Mouse (Mus musculus): ENCODE measurements around the gene Erbb2. TPM values are rescaled to one million over a fixed set of nuclear protein-coding genes. Genes with fewer than 3 reads are reported as not detected.
A peak's percentile ranks its signal among the peaks of the same experiment; 100 is the strongest.

The Erbb2 gene
- polyA plus RNA-seq, 1 experiment: 12.4 TPM

GRCm38 (mm10) chr11:98369337-98369736 is 42.9 kb upstream of the Erbb2 start:
- Histone ChIP-seq H3K9ac (ENCODE audit: low read depth, poor library complexity, severe bottlenecking) (no peak overlapping the region), H3K9me3 (replicated peaks; ENCODE audit: control insufficient read depth, insufficient read depth, low read length, poor library complexity, severe bottlenecking) (no peaks in the 10 kb centered on the region), H3K4me3 (ENCODE audit: low read depth, low read length) (no peak overlapping the region), H3K27ac (ENCODE audit: insufficient read depth, low read length) (no peak overlapping the region), H3K36me3 (ENCODE audit: control insufficient read depth, insufficient read depth, low read length, poor library complexity, severe bottlenecking) (no peaks in the 10 kb centered on the region), H3K4me1 (ENCODE audit: control insufficient read depth, insufficient read depth, low read length) (peaks cover 4% of the 10 kb centered on the region), H3K27me3 (ENCODE audit: control insufficient read depth, insufficient read depth, low read length, poor library complexity, severe bottlenecking) (no peaks in the 10 kb centered on the region)
- TF ChIP-seq POLR2A (IDR thresholded peaks at IDR 0.05; ENCODE audit: insufficient read depth, low read length): no peak
- TF ChIP-seq EP300 (IDR thresholded peaks at IDR 0.05; ENCODE audit: insufficient read depth, low read depth, low read length): no peak
- no peak for TF ChIP-seq CTCF (IDR thresholded peaks at IDR 0.05; ENCODE audit: low read depth, low read length)

- no peak overlapping the region for H3K9ac ChIP-seq (ENCODE audit: low read depth, poor library complexity, severe bottlenecking)
- H3K27me3 ChIP-seq (ENCODE audit: control insufficient read depth, insufficient read depth, low read length, poor library complexity, severe bottlenecking): no peaks in the 10 kb centered on the region
- no peaks in the 10 kb centered on the region for H3K36me3 ChIP-seq (ENCODE audit: control insufficient read depth, insufficient read depth, low read length, poor library complexity, severe bottlenecking)
- no peak overlapping the region for H3K27ac ChIP-seq (ENCODE audit: insufficient read depth, low read length)
- H3K4me1 ChIP-seq (ENCODE audit: control insufficient read depth, insufficient read depth, low read length): peaks cover 4% of the 10 kb centered on the region
- TF ChIP-seq POLR2A (IDR thresholded peaks at IDR 0.05; ENCODE audit: insufficient read depth, low read length): no peak
- TF ChIP-seq CTCF (IDR thresholded peaks at IDR 0.05; ENCODE audit: low read depth, low read length): no peak
- no peak for TF ChIP-seq EP300 (IDR thresholded peaks at IDR 0.05; ENCODE audit: insufficient read depth, low read depth, low read length)
- no peaks in the 10 kb centered on the region for H3K9me3 ChIP-seq (replicated peaks; ENCODE audit: control insufficient read depth, insufficient read depth, low read length, poor library complexity, severe bottlenecking)
- no peak overlapping the region for H3K4me3 ChIP-seq (ENCODE audit: low read depth, low read length)
Observed at GRCm38 (mm10) chr11:98370588-98370987, 41.7 kb upstream of the Erbb2 start.

- no peaks in the 10 kb centered on the region for H3K36me3 ChIP-seq (ENCODE audit: control insufficient read depth, insufficient read depth, low read length, poor library complexity, severe bottlenecking)
- TF ChIP-seq EP300 (IDR thresholded peaks at IDR 0.05; ENCODE audit: insufficient read depth, low read depth, low read length) (no peak), POLR2A (IDR thresholded peaks at IDR 0.05; ENCODE audit: insufficient read depth, low read length) (no peak), CTCF (IDR thresholded peaks at IDR 0.05; ENCODE audit: low read depth, low read length) (no peak)
- no peak overlapping the region for H3K27ac ChIP-seq (ENCODE audit: insufficient read depth, low read length)
- no peak overlapping the region for H3K4me3 ChIP-seq (ENCODE audit: low read depth, low read length)
- no peaks in the 10 kb centered on the region for H3K9me3 ChIP-seq (replicated peaks; ENCODE audit: control insufficient read depth, insufficient read depth, low read length, poor library complexity, severe bottlenecking)
- peaks cover 4% of the 10 kb centered on the region for H3K4me1 ChIP-seq (ENCODE audit: control insufficient read depth, insufficient read depth, low read length)
- no peak overlapping the region for H3K9ac ChIP-seq (ENCODE audit: low read depth, poor library complexity, severe bottlenecking)
- no peaks in the 10 kb centered on the region for H3K27me3 ChIP-seq (ENCODE audit: control insufficient read depth, insufficient read depth, low read length, poor library complexity, severe bottlenecking)
Observed at GRCm38 (mm10) chr11:98371556-98372240, 40.6 kb upstream of the Erbb2 start.

- no peak overlapping the region for H3K27ac ChIP-seq (ENCODE audit: insufficient read depth, low read length)
- no peaks in the 10 kb centered on the region; the same call in 1 of the 2 replicates for H3K36me3 ChIP-seq (ENCODE audit: control insufficient read depth, insufficient read depth, low read length, poor library complexity, severe bottlenecking)
- H3K9ac ChIP-seq (ENCODE audit: low read depth, poor library complexity, severe bottlenecking): no peak overlapping the region
- H3K9me3 ChIP-seq (replicated peaks; ENCODE audit: control insufficient read depth, insufficient read depth, low read length, poor library complexity, severe bottlenecking): no peaks in the 10 kb centered on the region
- no peak overlapping the region for H3K4me3 ChIP-seq (ENCODE audit: low read depth, low read length)
- peaks cover 4% of the 10 kb centered on the region for H3K4me1 ChIP-seq (ENCODE audit: control insufficient read depth, insufficient read depth, low read length)
- no peak for TF ChIP-seq EP300 (IDR thresholded peaks at IDR 0.05; ENCODE audit: insufficient read depth, low read depth, low read length)
- TF ChIP-seq CTCF (IDR thresholded peaks at IDR 0.05; ENCODE audit: low read depth, low read length): peak; percentile 85
- no peak for TF ChIP-seq POLR2A (IDR thresholded peaks at IDR 0.05; ENCODE audit: insufficient read depth, low read length)
- H3K27me3 ChIP-seq (ENCODE audit: control insufficient read depth, insufficient read depth, low read length, poor library complexity, severe bottlenecking): no peaks in the 10 kb centered on the region
Observed at GRCm38 (mm10) chr11:98372406-98372805, 39.9 kb upstream of the Erbb2 start.

- Histone ChIP-seq H3K9me3 (replicated peaks; ENCODE audit: control insufficient read depth, insufficient read depth, low read length, poor library complexity, severe bottlenecking) (no peaks in the 10 kb centered on the region), H3K27me3 (ENCODE audit: control insufficient read depth, insufficient read depth, low read length, poor library complexity, severe bottlenecking) (no peaks in the 10 kb centered on the region), H3K27ac (ENCODE audit: insufficient read depth, low read length) (no peak overlapping the region), H3K4me3 (ENCODE audit: low read depth, low read length) (no peak overlapping the region), H3K9ac (ENCODE audit: low read depth, poor library complexity, severe bottlenecking) (no peak overlapping the region), H3K36me3 (ENCODE audit: control insufficient read depth, insufficient read depth, low read length, poor library complexity, severe bottlenecking) (no peaks in the 10 kb centered on the region; the same call in 1 of the 2 replicates), H3K4me1 (ENCODE audit: control insufficient read depth, insufficient read depth, low read length) (peaks cover 4% of the 10 kb centered on the region)
- TF ChIP-seq CTCF (IDR thresholded peaks at IDR 0.05; ENCODE audit: low read depth, low read length): no peak
- no peak for TF ChIP-seq EP300 (IDR thresholded peaks at IDR 0.05; ENCODE audit: insufficient read depth, low read depth, low read length)
- TF ChIP-seq POLR2A (IDR thresholded peaks at IDR 0.05; ENCODE audit: insufficient read depth, low read length): no peak
Observed at GRCm38 (mm10) chr11:98373244-98373643, 39.0 kb upstream of the Erbb2 start.

- no peak for TF ChIP-seq CTCF (IDR thresholded peaks at IDR 0.05; ENCODE audit: low read depth, low read length)
- no peak for TF ChIP-seq EP300 (IDR thresholded peaks at IDR 0.05; ENCODE audit: insufficient read depth, low read depth, low read length)
- no peak for TF ChIP-seq POLR2A (IDR thresholded peaks at IDR 0.05; ENCODE audit: insufficient read depth, low read length)
- Histone ChIP-seq H3K4me3 (ENCODE audit: low read depth, low read length) (no peak overlapping the region), H3K4me1 (ENCODE audit: control insufficient read depth, insufficient read depth, low read length) (peaks cover 4% of the 10 kb centered on the region), H3K36me3 (ENCODE audit: control insufficient read depth, insufficient read depth, low read length, poor library complexity, severe bottlenecking) (no peaks in the 10 kb centered on the region; the same call in 1 of the 2 replicates), H3K27me3 (ENCODE audit: control insufficient read depth, insufficient read depth, low read length, poor library complexity, severe bottlenecking) (no peaks in the 10 kb centered on the region), H3K27ac (ENCODE audit: insufficient read depth, low read length) (no peak overlapping the region), H3K9me3 (replicated peaks; ENCODE audit: control insufficient read depth, insufficient read depth, low read length, poor library complexity, severe bottlenecking) (no peaks in the 10 kb centered on the region), H3K9ac (ENCODE audit: low read depth, poor library complexity, severe bottlenecking) (no peak overlapping the region)
Observed at GRCm38 (mm10) chr11:98374266-98374665, 38.0 kb upstream of the Erbb2 start.

Measured in ES-Bruce4 (cell line).